Mouse (Mus musculus): Measurements from ENCODE around the gene Celsr2.

The Celsr2 gene

GRCm38 (mm10) chr3:108414857-108415830, at the start of gene Celsr2:
TSS of gene Celsr2 (minus strand) at chr3:108415552.
- peak; percentile 55 for ATAC-seq (ENCODE audit: low TSS enrichment)

GRCm38 (mm10) chr3:108458866-108459265, 43.5 kb upstream of the Celsr2 start:
- peak; percentile 61; the same call in 1 of the 2 replicates for ATAC-seq (ENCODE audit: low TSS enrichment)

- ATAC-seq (ENCODE audit: low TSS enrichment): no peak
Measured at GRCm38 (mm10) chr3:108458380-108458779, 43.0 kb upstream of the Celsr2 start.

- ATAC-seq (ENCODE audit: low TSS enrichment): no peak
Measured at GRCm38 (mm10) chr3:108454172-108454571, 38.8 kb upstream of the Celsr2 start.

- ATAC-seq (ENCODE audit: low TSS enrichment): no peak
Measured at GRCm38 (mm10) chr3:108451969-108452368, 36.6 kb upstream of the Celsr2 start.

- ATAC-seq (ENCODE audit: low TSS enrichment): no peak
Measured at GRCm38 (mm10) chr3:108445366-108445705, 30.0 kb upstream of the Celsr2 start.

GRCm38 (mm10) chr3:108444698-108445365, 29.5 kb upstream of the Celsr2 start, which contains the start of gene Sars:
TSS of gene Sars (minus strand) at chr3:108445209.
- peak; percentile 95 for ATAC-seq (ENCODE audit: low TSS enrichment)

GRCm38 (mm10) chr3:108444029-108444428, 28.7 kb upstream of the Celsr2 start:
- peak; percentile 66 for ATAC-seq (ENCODE audit: low TSS enrichment)

- no peak for ATAC-seq (ENCODE audit: low TSS enrichment)
Measured at GRCm38 (mm10) chr3:108436380-108436714, 21.0 kb upstream of the Celsr2 start.

GRCm38 (mm10) chr3:108435701-108436379, 20.5 kb upstream of the Celsr2 start:
- ATAC-seq (ENCODE audit: low TSS enrichment): no peak

GRCm38 (mm10) chr3:108433881-108434495, 18.6 kb upstream of the Celsr2 start:
- ATAC-seq (ENCODE audit: low TSS enrichment): no peak

GRCm38 (mm10) chr3:108433188-108433880, 18.0 kb upstream of the Celsr2 start:
- ATAC-seq (ENCODE audit: low TSS enrichment): peak; percentile 24; the same call in 1 of the 2 replicates

- peak; percentile 92 for ATAC-seq (ENCODE audit: low TSS enrichment)
Measured at GRCm38 (mm10) chr3:108432542-108433187, 17.3 kb upstream of the Celsr2 start.

- no peak for ATAC-seq (ENCODE audit: low TSS enrichment)
Measured at GRCm38 (mm10) chr3:108425624-108426018, 10.3 kb upstream of the Celsr2 start.

GRCm38 (mm10) chr3:108424944-108425623, 9.7 kb upstream of the Celsr2 start:
- no peak for ATAC-seq (ENCODE audit: low TSS enrichment)

GRCm38 (mm10) chr3:108423844-108424801, 8.8 kb upstream of the Celsr2 start:
- peak; percentile 71 for ATAC-seq (ENCODE audit: low TSS enrichment)

GRCm38 (mm10) chr3:108423006-108423405, 7.7 kb upstream of the Celsr2 start:
- peak; percentile 36 for ATAC-seq (ENCODE audit: low TSS enrichment)

GRCm38 (mm10) chr3:108415831-108416223, 475 bp upstream of the Celsr2 start:
- ATAC-seq (ENCODE audit: low TSS enrichment): peak; percentile 70

Measured in frontal cortex, adult (tissue).